Mouse (Mus musculus) midbrain, embryonic 12.5 days (tissue): ENCODE data around the gene Emc9. TPM values are rescaled to one million over a fixed set of nuclear protein-coding genes. Genes with fewer than 3 reads are reported as not detected.

ENCODE experiments used
- ATAC-seq: fragments of 200-750 bp; cut with Nextera tagmentation; 2 replicates; pipeline ENCODE4 v1.8.0; 2017; ENCODE audit warnings: low read depth, moderate TSS enrichment, moderate library complexity; ENCODE audit not compliant: low FRiP score
- H3K27ac ChIP-seq: fragments of 300-500 bp; sonication (generic); replicated peaks from 2 replicates; pipeline ENCODE4 v1.5.1; 2016; ENCODE audit warnings: mild to moderate bottlenecking
- H3K27me3 ChIP-seq: fragments of 300-500 bp; sonication (generic); 2 replicates; pipeline ENCODE4 v1.6.1; 2016; ENCODE audit warnings: mild to moderate bottlenecking
- H3K36me3 ChIP-seq: fragments of 300-500 bp; sonication (generic); 2 replicates; pipeline ENCODE4 v1.6.1; 2016
- H3K4me1 ChIP-seq: fragments of 300-500 bp; sonication (generic); 2 replicates; pipeline ENCODE4 v1.6.1; 2016
- H3K4me2 ChIP-seq: fragments of 300-500 bp; sonication (generic); replicated peaks from 2 replicates; pipeline ENCODE4 v1.6.1; 2016; ENCODE audit warnings: mild to moderate bottlenecking, moderate library complexity
- H3K4me3 ChIP-seq: fragments of 300-500 bp; sonication (generic); 2 replicates; pipeline ENCODE4 v1.5.1; 2016; ENCODE audit warnings: mild to moderate bottlenecking
- H3K9ac ChIP-seq: fragments of 300-500 bp; sonication (generic); replicated peaks from 2 replicates; pipeline ENCODE4 v1.6.1; 2016; ENCODE audit warnings: mild to moderate bottlenecking, moderate library complexity
- H3K9me3 ChIP-seq: fragments of 300-500 bp; sonication (generic); 2 replicates; pipeline ENCODE4 v1.6.1; 2016; ENCODE audit warnings: mild to moderate bottlenecking
- WGBS: fragments of 180-500 bp; shearing (Covaris S2); methylation state at CpG from one replicate; pipeline ENCODE4 v1.1.7; 2016; 5-methylcytosine and 5-hydroxymethylcytosine counted together
- polyA plus RNA-seq: library from polyadenylated mRNA; unstranded; fragments of >200 nt; fragmentation: Nextera tagmentation; extraction: Ambion mirVana; gene quantifications from 2 replicates; pipeline ENCODE4 v1.2.1, GENCODE M21; 2016

Gene Emc9
- polyA plus RNA-seq, 1 experiment from 2014 or later, result 6.4 TPM

GRCm38 (mm10) chr14:55589271-55589670, 4.2 kb upstream of the Emc9 start:
- Histone ChIP-seq H3K4me1 (peaks cover 36% of the 10 kb centered on the region), H3K4me2 (no peak overlapping the region), H3K9ac (no peak overlapping the region), H3K9me3 (no peaks in the 10 kb centered on the region), H3K27me3 (no peaks in the 10 kb centered on the region), H3K27ac (no peak overlapping the region), H3K4me3 (no peak overlapping the region), H3K36me3 (peaks cover 11% of the 10 kb centered on the region; the same call in 1 of the 2 replicates)
- 88% methylated on average over 5 of the region's 5 CpGs for WGBS
- no peak for ATAC-seq

- 87% methylated on average over 2 of the region's 2 CpGs for WGBS
- H3K4me1 ChIP-seq, result peaks cover 19% of the 10 kb centered on the region
- no peaks in the 10 kb centered on the region for H3K27me3 ChIP-seq
- H3K4me2 ChIP-seq, result no peak overlapping the region
- H3K4me3 ChIP-seq, result no peak overlapping the region
- no peak overlapping the region for H3K27ac ChIP-seq
- H3K9ac ChIP-seq, result no peak overlapping the region
- H3K36me3 ChIP-seq, result peaks cover 19% of the 10 kb centered on the region
- no peaks in the 10 kb centered on the region for H3K9me3 ChIP-seq
- ATAC-seq, result no peak
Measured at GRCm38 (mm10) chr14:55586149-55586548, 1.0 kb upstream of the Emc9 start.

DNA sequence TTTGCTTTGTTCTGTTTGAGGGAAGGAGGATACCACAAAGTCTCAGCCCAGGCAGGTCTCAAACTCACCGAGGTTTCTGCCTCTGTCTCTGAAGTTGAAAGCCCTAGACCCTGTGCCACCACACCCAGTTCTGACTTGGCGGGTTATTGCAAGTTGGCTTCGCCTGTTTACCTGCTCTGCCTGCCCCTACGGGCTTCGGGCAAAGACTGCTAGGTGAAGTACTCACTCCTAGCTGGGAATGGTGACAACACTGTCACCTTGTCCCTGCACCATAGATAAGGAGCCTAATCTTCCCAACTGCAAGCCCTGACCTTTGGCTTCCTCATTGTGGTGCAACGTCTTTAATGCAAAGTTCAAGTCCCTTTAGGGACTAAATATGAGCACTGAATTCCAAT, 461 bp upstream of the Emc9 start:
- ATAC-seq, result no peak
- WGBS, result 63% methylated on average over 6 of the region's 6 CpGs
- no peak overlapping the region for H3K27ac ChIP-seq
- H3K36me3 ChIP-seq, result peaks cover 25% of the 10 kb centered on the region
- H3K4me3 ChIP-seq, result no peak overlapping the region; the same call in 1 of the 2 replicates
- peak overlapping the region; percentile 70 for H3K4me2 ChIP-seq
- H3K9me3 ChIP-seq, result no peaks in the 10 kb centered on the region
- no peak overlapping the region for H3K9ac ChIP-seq
- peaks cover 18% of the 10 kb centered on the region for H3K4me1 ChIP-seq
- H3K27me3 ChIP-seq, result no peaks in the 10 kb centered on the region

DNA sequence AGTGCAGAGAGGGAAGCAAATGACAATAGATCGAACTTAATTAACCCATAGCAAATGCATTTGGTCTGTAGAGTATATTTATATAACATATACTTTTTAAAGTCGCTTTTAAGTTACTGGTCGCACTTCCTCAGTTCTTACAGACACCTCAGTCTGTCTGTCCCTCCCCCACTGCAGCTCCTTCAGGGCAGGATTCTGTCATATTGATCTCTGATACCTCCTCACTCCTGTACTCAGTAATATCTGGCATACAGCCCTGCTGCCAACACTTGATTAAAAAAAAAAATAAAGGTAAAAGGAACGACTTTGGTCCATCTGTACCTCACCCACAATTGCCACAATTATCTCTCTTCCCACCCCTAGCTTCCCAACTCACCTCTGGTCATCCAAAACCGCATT, 800 bp downstream of the Emc9 start:
- Histone ChIP-seq H3K4me3 (peak overlapping the region; percentile 46), H3K4me1 (peaks cover 12% of the 10 kb centered on the region), H3K36me3 (peaks cover 32% of the 10 kb centered on the region), H3K27me3 (no peaks in the 10 kb centered on the region), H3K4me2 (peak overlapping the region; percentile 70), H3K27ac (no peak overlapping the region), H3K9me3 (no peaks in the 10 kb centered on the region), H3K9ac (peak overlapping the region; percentile 63; the same call in 1 of the 2 replicates)
- 37% methylated on average over 5 of the region's 5 CpGs for WGBS
- no peak for ATAC-seq

GRCm38 (mm10) chr14:55581981-55582681, 3.0 kb downstream of the Emc9 start:
- no peak overlapping the region for H3K4me2 ChIP-seq
- H3K9ac ChIP-seq, result no peak overlapping the region
- no peak for ATAC-seq
- H3K4me1 ChIP-seq, result peaks cover 24% of the 10 kb centered on the region
- H3K9me3 ChIP-seq, result no peaks in the 10 kb centered on the region
- WGBS, result 79% methylated on average over 9 of the region's 9 CpGs
- H3K27me3 ChIP-seq, result no peaks in the 10 kb centered on the region
- H3K27ac ChIP-seq, result no peak overlapping the region
- H3K4me3 ChIP-seq, result no peak overlapping the region
- peaks cover 25% of the 10 kb centered on the region for H3K36me3 ChIP-seq

DNA sequence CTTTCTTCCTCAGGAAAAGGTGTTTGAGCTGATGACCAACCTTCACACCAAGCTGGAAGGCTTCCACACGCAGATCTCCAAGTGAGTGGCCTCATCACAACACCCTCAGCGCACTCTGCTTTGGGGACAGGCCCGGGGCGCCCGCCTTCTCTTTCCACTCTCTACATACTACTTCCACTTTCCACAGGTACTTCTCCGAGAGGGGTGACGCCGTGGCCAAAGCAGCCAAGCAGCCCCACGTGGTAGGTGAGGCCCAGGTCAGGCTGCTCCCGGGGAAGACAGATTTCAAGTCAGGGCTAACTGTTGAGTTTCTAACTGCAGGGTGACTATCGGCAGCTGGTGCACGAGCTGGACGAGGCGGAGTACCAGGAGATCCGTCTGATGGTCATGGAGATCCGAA, 4.4 kb downstream of the Emc9 start:
- H3K9ac ChIP-seq, result no peak overlapping the region
- H3K4me3 ChIP-seq, result no peak overlapping the region
- no peaks in the 10 kb centered on the region for H3K27me3 ChIP-seq
- no peak overlapping the region for H3K4me2 ChIP-seq
- no peaks in the 10 kb centered on the region for H3K9me3 ChIP-seq
- ATAC-seq, result no peak
- WGBS, result 95% methylated on average over 16 of the region's 16 CpGs
- peaks cover 21% of the 10 kb centered on the region for H3K36me3 ChIP-seq
- peaks cover 24% of the 10 kb centered on the region for H3K4me1 ChIP-seq
- H3K27ac ChIP-seq, result no peak overlapping the region

DNA sequence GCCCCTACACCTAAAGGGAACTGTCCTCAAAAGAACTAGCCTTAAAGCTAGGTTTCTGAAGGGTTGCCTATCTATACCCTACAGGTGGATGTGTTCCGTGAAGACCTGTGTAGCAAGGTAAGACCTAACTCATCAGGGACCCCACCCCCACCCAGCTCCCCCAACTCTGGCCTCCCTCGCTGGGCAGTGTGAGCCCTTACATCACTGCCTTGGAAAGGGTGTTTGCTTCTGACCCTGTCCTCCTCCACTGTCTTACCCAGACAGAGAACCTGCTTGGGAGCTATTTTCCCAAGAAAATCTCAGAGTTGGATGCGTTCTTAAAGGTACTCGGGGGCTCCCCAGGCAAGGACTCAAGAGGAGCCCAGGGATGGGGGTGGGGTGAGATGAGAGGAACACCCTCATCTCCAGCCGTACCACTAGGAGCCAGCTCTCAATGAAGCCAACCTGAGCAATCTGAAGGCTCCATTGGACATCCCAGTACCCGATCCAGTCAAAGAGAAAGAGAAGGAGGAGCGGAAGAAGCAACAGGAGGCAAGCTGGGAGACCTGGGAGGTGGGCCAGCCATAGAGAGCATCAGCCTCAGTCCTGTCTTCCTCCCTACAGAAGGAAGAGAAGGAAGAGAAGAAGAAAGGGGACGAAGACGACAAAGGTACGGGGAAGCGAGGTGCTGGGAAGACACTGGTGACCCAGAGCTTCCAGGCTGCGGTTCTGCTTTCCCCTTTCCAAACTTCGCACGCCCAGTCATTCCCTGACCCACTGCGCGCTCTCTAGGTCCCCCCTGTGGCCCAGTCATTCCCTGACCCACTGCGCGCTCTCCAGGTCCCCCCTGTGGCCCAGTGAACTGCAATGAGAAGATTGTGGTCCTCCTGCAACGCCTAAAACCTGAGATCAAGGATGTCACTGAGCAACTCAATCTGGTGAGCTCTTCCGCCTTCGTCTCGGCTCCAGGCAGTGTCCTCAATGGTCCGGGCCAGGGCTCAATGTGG, 5.3 kb downstream of the Emc9 start:
- no peak overlapping the region for H3K4me2 ChIP-seq
- H3K9ac ChIP-seq, result no peak overlapping the region
- H3K27me3 ChIP-seq, result no peaks in the 10 kb centered on the region
- ATAC-seq, result no peak
- H3K9me3 ChIP-seq, result no peaks in the 10 kb centered on the region
- peaks cover 21% of the 10 kb centered on the region for H3K36me3 ChIP-seq
- H3K4me1 ChIP-seq, result peaks cover 19% of the 10 kb centered on the region
- H3K27ac ChIP-seq, result no peak overlapping the region
- no peak overlapping the region for H3K4me3 ChIP-seq
- WGBS, result 85% methylated on average over 23 of the region's 23 CpGs

DNA sequence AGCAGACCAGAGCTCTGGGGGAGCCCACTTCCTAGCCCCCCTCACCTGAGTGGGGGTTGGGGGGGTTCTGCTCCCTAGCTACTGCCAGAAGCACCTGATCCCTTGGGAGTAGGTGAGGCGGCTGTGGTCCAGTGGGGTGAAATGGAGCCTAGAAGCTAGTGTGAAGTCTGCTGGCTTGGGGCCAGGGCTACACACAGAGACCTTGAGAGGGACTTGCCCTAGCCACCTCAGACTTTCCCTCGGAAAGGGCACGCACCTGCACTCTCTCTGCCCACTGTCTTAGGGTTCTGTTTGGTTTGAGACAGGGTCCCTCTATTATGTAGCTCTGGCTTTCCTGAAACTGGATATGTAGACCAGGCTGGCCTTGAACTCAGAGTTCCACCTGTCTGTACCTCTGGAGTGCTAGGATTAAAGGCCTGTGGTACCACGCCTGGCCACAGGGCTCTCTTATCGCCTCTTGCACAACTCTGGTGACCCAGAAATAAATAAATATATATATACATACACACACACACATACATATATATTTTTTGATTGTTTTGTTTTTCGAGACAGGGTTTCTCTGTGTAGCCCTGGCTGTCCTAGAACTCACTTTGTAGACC, 6.3 kb downstream of the Emc9 start:
- no peaks in the 10 kb centered on the region for H3K27me3 ChIP-seq
- 34% methylated on average over 6 of the region's 6 CpGs for WGBS
- peak overlapping the region; percentile 90 for H3K4me2 ChIP-seq
- peaks cover 21% of the 10 kb centered on the region for H3K36me3 ChIP-seq
- no peaks in the 10 kb centered on the region for H3K9me3 ChIP-seq
- peaks cover 15% of the 10 kb centered on the region for H3K4me1 ChIP-seq
- peak overlapping the region; percentile 81 for H3K9ac ChIP-seq
- H3K27ac ChIP-seq, result peak overlapping the region; percentile 82
- peak; percentile 44; the same call in 1 of the 2 replicates for ATAC-seq
- peak overlapping the region; percentile 69 for H3K4me3 ChIP-seq

DNA sequence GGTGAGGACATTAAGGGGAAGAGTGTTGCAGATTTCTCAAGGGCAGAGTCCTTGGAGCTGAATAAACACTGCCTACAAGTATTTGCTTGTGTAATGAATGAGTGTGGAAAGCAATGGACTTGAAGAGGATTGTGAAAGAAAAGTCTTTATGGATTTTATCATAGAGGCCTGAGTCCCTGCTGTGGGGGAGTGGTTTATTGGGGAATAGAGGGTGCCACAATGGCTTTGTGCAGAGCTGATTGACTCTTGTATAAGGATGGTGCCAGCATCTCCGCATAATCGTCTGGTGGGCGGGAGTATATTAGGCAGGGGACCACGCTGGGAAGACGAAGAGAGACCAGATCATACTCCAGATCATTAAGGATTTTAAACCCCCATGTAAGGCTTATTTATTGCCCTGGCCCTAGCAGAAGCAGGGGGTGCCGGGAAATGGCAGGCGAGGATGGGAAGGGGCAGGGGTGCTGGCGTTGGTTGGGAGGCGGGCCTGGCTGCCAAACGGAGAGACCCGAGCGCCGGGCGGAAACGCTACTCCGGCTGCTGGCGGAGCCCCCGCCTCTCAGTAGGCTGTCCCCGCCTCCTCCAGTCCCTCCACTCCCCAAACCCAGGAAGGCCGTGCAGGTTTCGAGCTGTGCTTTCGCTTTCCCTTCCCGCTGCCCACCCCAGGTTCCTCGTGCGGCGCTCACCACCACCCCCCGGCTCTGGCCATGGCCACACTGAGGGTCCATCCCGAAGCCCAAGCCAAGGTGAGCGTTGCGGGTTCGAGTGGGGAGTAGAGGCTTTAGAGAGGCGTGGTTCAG, 7.0 kb downstream of the Emc9 start, which contains the start of gene Psme1:
Gene Psme1, plus strand, starts transcription at position 253 of the 797 bp plus-strand sequence.
- no peaks in the 10 kb centered on the region for H3K9me3 ChIP-seq
- H3K27me3 ChIP-seq, result no peaks in the 10 kb centered on the region
- peak within 1 kb of the TSS; percentile 90 for H3K4me2 ChIP-seq
- peaks cover 15% of the 10 kb centered on the region for H3K4me1 ChIP-seq
- H3K27ac ChIP-seq, result peak within 1 kb of the TSS; percentile 82
- peak; percentile 88 for ATAC-seq
- peak within 1 kb of the TSS; percentile 81 for H3K9ac ChIP-seq
- peak within 1 kb of the TSS; percentile 69 for H3K4me3 ChIP-seq
- H3K36me3 ChIP-seq, result peaks cover 21% of the 10 kb centered on the region
- under 1% methylated on average over 29 of the region's 32 CpGs for WGBS

GRCm38 (mm10) chr14:55576376-55576775, 8.7 kb downstream of the Emc9 start:
- peaks cover 15% of the 10 kb centered on the region for H3K4me1 ChIP-seq
- H3K36me3 ChIP-seq, result peaks cover 15% of the 10 kb centered on the region
- ATAC-seq, result no peak
- no peak overlapping the region for H3K4me3 ChIP-seq
- no peak overlapping the region for H3K4me2 ChIP-seq
- 79% methylated on average over 16 of the region's 16 CpGs for WGBS
- H3K9me3 ChIP-seq, result no peaks in the 10 kb centered on the region
- no peak overlapping the region for H3K27ac ChIP-seq
- H3K27me3 ChIP-seq, result no peaks in the 10 kb centered on the region
- H3K9ac ChIP-seq, result no peak overlapping the region

GRCm38 (mm10) chr14:55575711-55576110, 9.4 kb downstream of the Emc9 start:
- no peaks in the 10 kb centered on the region for H3K27me3 ChIP-seq
- H3K36me3 ChIP-seq, result peaks cover 9% of the 10 kb centered on the region
- H3K4me3 ChIP-seq, result no peak overlapping the region
- H3K9me3 ChIP-seq, result no peaks in the 10 kb centered on the region
- peaks cover 15% of the 10 kb centered on the region for H3K4me1 ChIP-seq
- no peak overlapping the region for H3K4me2 ChIP-seq
- no peak overlapping the region for H3K9ac ChIP-seq
- no peak overlapping the region for H3K27ac ChIP-seq
- ATAC-seq, result no peak
- 77% methylated on average over 13 of the region's 13 CpGs for WGBS
